Mouse (Mus musculus) urinary bladder, postnatal 25 days (tissue): Measurements from ENCODE around the gene Col26a1.
A peak's percentile ranks its signal among the peaks of the same experiment; 100 is the strongest.
"Not testable (repeated sequence)": the region's sequence is repeated elsewhere in the genome, so short reads cannot be mapped to it uniquely, and the experiment has no call there.

Experiments used
- DNase-seq: peaks from one replicate; pipeline ENCODE4 v3.0.0; 2022; ENCODE audit warnings: low spot score

The Col26a1 gene

DNA sequence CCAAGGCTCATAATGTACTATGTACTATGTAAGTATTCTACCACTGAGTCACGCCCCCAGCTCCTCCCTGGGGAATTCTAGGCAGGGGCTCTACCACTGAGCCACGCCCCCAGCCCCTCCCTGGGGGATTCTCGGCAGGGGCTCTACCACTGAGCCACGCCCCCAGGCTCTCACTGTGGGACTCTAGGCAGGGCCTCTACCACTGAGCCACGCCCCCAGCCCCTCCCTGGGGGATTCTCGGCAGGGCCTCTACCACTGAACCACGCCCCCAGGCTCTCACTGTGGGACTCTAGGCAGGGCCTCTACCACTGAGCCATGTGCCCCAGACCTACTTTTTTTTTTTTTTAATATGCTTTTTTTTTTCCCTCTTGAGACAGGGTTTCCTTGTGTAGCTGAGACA lies 129.8 kb downstream of the Col26a1 start:
- DNase-seq, result not testable (repeated sequence)

DNA sequence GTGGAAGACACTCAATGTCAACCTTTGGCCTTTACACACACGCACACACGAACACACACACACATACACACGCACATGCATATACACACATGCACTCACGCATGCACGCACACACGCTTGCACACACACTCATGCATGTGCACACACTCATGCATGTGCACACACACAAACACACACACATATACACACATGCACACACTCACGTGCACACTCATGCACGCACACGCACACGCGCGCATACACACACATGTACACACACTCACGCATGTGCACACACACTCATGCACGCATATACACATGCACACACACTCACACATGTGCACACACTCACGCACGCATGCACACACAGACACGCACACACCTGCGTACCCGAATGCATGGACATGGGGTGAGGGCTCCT lies 130.9 kb downstream of the Col26a1 start:
- no peak for DNase-seq

DNA sequence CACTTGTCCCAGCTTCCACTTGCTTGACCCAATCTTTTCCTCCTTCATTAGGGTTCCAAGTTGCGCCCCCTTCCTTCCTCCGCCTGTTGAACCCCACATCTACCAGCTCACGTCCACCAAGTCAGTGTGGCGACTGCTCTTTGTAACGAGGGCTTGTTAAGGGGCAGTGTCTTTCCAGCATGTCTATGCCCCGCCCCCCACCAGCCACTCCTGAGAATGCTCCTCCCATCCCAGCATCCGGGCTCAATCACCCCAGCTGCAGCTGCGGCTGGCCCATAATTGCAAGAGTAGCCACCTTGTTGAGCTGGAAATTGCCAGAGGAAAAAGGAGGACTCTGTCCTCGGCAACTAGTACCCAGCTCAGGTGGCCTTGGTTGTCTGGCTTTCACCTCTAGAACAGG lies 136.4 kb downstream of the Col26a1 start:
- DNase-seq, result no peak

DNA sequence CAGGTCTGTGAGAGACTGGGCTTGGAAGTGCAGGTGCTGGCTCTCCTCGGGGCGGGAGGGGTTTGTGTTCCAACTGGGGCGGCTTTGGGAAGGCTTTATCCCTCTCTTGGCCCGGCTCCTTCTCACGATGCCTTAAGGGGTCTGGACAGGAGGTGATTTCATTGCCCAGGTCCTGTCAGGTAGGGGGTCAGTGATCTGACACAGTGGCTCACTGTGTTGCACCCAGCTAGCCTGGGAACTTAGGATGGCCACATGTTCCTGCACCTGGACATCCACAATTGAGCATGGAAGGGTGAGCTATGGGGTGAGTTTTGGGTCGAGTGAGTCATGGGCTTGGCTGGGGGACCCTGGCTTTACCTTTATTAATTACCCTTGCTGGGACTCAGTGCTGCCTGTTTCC lies 144.1 kb downstream of the Col26a1 start:
- DNase-seq, result no peak

DNA sequence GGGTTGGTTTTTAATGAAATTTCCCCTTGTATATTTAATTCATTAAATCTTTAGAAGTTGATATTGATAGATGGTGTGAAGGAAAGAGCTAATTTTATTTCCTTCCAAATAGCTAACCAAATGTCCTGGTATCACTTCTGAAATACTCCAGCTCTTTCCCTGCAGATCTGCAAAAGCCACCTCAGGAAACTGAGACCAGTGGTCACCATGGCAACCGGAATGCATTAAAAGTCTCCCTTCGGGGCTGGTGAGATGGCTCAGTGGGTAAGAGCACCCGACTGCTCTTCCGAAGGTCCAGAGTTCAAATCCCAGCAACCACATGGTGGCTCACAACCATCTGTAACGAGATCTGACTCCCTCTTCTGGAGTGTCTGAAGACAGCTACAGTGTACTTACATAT lies 156.7 kb downstream of the Col26a1 start:
- not testable (repeated sequence) for DNase-seq

DNA sequence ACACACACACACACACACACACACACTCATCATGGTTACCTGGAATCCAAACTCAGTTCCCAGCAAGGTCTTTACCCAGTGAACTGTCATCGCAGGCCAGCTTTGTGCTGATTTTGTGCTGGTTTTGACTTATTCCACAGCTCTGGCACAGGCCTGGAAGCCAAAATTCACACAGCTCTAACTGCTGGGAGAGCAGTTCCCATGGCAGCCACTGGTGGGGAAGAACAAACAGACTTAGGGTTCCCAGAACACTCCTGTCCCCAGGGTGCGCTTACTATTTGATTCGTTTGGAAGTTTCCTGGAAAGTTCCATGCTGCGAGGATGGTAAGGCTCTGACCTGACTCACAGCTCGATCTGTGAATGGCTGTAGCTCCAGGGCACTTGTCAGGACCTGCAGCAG lies 161.4 kb downstream of the Col26a1 start:
- DNase-seq, result no peak

DNA sequence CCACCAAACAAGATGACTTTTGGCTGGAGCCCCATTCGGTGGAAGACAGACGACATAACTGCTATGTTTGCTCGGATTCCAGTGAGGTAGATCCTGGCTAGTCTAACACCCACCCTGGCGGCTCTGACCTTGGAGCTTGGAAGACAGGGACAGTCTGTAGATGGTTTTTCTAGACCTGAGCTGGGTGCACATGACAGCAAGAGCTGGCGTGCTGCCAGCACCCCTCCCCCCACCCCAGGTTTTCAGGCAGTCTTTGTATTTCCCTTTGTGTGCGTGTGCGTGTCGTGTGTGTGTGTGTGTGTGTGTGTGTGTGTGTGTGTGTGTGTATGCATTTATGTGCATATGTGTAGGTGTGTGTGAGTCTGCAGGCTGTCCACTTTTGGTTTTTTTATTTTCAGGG lies 164.4 kb downstream of the Col26a1 start:
- no peak for DNase-seq

DNA sequence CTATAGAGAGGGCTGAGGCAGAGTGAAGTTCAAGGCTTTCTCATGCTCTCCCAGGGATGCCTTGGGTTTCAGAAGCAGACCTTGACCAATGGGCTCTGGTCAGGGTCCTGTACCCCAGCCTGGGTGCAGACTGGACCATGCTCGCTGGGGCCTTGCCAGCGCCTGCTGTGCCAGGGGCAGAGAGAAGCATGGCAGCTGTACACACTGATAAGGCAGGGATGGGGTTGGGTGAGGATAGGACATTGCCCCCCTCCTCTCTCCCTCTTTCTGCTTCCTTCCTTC lies 165.5 kb downstream of the Col26a1 start:
- DNase-seq, result no peak

DNA sequence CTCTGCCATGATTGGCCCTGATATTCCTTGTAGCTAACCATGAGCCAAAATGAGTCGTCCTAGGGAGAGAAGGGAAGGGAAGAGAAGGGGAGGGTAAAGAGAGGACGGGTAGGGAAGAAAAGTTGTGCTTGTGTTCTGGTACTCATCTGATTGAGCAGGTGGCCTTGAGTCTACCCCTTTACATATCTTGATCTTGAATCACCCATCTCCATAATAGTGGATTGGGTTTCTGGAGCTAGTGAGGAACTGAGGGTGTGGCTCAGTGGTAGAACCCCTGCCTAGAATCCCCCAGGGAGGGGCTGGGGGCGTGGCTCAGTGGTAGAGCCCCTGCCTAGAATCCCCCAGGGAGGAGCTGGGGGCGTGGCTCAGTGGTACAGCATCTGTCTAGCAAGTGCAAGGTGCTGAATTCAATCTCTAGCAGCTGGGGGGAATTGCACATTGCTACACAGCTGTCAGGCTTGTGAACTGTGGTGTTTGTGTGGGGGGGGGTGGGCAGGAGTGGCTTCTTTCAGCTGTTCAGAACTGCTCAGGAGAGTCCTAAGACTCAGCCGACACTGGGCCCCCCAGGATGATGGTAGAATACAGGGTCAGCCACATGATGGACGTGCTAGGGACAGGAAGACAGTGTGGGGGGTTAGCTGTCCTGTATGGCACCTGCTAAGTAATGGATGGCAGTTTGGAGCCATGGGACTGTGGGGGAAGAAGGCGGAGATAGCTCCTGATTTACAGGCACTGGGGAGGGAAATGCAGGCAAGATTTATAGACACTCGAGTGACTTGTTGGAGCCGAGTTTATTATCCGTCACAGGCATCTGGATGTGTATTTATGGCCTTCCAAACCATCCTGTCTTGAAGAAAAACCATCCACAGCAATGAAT lies 166.1 kb downstream of the Col26a1 start:
- DNase-seq, result no peak

DNA sequence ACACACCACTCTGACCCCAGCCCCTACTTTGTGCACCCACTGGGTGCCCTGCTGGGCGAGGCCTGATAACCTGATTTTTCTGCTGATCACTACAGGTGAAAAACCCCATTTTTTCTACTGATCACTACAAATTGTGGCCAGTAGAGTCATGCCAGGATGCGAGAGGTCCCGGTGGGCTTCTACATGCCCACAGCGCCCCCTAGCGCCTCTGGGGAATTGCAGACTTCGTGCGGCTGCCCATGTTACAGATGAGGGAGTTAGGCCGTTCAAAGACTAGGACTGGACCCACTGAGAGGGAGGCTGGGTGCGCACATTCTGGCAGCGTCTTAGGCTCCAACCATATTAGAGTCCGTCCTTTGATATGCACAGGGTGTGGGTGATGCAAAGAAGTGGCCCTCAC lies 168.1 kb downstream of the Col26a1 start:
- DNase-seq, result no peak

DNA sequence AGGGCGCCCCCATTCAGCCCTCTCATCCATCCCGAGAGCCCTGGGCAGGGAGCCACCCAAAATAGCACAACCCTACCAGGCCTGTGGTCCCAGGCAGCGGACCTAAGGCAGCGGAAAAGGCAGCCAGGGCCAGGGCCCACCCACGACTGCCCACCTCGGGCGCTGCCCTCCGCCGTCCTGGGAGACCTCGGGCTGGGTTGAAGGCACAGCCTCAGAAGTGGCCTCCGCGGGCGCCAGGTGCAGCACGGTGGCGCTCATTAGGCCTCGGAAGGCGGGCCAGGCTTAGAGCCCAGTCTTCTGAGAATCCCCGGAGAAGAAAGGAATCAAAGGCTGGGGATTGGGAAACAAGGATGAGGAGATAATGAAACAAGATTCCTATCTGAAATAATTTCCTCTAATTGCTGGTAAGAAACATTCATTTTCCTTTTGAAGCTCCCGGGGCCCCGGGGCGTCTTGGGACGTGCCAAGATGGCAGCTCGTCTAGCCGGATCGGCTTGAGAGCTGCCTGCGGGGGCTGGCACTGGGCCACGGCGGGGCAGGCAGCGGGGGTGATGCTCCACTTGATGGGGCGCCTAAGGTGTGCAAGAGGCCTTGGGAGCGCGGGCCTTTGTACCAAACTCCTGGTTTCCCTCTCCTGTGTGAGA lies 168.7 kb downstream of the Col26a1 start:
- no peak for DNase-seq

DNA sequence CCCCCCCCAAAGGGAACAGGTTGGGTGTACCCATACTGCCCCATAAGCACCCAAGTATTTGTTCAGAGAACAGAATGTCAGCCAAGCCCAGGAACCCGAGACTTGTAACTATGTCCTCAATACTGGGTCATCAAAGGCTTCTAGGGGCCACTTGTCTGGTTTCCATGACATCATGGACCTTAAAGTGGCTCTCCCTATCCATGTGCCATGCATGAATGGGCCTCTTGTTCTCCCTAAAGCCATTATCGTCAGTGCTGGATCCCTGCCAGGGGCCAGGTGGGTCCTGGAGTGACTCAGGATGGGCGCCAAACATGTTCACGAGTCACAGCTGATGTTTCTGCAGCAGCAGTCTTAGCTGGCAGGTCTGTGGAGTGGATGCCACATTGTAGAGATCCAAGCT lies 172.3 kb downstream of the Col26a1 start:
- DNase-seq, result no peak

DNA sequence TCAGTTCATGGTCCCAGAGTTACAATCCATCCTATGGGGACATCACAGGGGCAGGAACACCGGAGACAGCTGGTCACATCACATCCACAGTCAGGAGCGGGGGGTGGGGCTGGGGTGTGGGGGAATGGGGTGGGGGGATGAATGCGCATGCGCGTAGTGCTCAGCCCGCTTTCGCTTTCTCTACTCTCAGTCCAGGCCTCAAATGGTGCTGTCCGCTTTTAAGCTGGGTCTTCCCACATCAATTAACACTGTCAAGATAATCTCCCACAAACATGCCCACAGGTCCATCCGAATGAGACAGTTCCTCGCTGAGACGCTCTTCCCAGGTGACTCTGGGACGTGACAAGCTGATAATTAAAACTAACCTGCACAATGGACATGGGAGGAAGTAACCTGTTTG lies 174.9 kb downstream of the Col26a1 start:
- DNase-seq, result no peak

DNA sequence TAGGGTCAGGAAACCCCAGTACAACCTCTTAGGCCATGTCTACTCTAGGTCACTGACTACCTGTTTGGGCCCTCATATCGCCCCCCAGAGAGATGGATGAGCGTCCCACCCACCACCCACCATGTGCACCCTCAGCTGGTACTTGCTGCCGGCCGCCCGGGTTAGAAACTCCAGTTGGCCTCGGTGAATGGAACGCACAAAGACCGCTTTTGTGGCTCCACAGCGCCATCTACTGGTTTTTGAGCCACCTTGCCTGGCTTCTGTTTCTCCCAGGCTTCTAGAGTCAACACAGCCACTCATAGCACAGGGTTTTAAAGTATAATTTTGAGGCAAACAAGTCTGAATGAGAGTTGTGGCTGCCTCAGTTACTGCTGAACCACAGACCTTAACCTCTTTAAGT lies 176.2 kb downstream of the Col26a1 start:
- peak; percentile 68 for DNase-seq

DNA sequence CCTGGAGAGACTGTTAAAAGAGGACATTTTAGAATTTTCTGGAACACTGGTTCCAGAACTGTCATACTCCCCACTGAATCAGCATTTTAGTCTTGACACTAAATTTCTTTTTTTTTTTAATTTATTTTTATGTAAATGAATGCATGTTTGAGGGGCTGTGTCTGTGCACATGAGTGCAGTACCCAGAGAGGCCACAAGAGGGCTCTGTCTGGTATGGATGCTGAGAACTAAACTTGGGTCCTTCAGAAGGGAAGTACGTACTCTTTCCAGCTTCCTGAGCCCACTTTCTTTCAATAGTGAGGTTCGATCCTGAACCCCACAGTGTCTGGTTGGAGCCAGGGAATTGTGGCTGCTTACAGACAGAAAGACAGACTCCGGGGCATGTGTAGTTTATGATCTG lies 177.5 kb downstream of the Col26a1 start:
- DNase-seq, result no peak

DNA sequence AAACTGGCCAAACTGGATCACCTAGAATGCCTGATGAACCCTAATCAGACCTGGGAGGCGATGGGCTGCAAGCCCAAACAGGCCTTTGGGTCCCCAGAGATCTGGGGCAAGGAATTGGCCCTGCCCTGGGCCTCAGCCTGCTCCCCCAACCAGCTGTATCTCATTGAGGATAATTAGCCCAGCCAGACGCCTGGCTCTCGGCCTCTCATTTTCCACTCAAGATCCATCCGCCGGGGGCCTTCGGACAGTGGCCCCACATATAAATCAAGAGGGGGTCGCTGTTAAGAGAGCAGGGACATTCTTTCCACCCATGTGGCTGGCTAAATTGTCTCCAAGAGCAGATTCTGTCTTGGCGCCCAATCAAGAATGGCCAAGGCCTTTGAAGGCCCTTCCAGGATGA lies 178.9 kb downstream of the Col26a1 start:
- DNase-seq, result no peak

DNA sequence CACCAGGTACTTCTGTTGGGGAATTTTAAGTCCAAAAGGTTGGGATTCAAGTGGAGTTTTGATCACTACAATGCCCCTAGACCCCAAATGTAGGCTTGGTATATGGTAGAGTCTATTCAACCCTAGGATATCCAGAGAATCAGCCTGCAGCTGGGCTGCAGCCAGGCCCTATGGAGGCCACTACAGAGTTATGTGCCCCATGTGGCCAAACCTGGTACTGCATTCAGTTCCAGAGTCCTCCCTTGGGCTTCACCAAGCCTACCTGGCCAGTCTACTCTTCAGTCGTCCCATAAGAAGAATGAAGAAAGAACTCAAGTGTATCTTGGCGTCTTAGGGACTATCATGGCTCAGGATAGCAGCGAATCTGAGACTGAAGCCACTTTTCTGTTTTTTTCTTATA lies 179.3 kb downstream of the Col26a1 start:
- peak; percentile 83 for DNase-seq

DNA sequence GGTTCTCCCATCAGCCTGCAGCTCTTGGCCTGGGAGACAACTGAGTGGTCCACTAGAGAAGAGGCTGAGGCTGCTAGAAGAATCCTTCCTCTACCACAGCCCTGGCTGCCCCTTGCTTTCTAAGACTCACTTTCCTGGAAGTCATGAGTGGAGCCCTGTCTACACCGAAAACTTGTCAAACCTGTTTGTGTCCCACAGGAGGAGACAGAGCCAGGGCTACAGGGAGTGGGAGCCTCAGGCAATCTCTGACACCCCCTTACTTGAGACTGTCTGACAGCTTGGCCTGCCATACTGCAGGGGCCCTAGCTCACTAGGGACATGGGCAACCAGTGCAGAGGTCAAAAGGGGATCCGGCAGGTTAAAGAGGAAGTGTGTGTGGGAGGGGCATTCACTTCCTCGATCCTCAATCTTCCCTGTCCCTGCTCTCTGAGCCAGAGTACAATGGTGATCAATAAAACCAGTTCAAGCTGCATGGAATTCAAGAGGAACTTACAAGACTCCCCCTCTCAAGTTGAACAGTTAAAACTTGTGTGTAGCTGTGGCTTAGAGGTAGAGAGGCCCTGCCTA lies 180.8 kb downstream of the Col26a1 start:
- peak; percentile 16 for DNase-seq

DNA sequence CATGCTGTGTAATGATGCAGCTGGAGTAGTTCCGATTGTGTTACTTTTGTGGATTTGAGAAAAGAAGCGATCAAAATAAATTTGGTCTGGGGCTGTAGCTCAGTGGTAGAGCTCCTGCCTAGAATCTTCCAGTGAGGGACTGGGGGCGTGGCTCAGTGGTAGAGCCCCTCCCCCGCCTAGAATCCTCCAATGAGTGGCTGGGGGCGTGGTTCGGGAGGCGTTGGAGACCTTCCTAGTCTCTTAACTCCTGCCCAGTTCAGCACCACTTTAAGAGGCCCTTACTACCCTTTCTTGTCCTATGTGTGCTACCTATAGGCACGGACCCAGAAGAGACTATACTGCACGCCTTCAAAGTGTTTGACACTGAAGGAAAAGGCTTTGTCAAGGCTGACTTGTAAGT lies 185.4 kb downstream of the Col26a1 start:
- DNase-seq, result no peak

DNA sequence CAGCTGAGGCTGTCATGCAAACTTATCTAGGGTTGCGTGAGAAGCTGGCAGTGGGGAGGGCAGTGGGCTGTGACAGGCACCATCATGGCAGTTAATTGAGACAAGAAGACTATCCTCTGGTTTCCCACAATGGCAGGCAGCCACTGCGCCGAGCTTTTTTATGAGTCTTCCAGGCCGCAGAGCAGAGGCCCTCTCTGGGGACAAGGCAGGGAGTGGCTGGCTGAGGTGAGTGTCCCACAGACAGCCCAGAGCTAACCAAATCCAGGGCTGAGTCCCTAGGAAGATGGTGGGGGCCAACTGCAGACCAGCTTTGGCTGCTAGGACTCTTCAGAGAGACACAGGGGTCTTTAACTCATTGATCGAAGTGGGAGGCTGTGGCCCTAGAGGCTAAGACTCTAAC lies 186.5 kb downstream of the Col26a1 start:
- no peak for DNase-seq

DNA sequence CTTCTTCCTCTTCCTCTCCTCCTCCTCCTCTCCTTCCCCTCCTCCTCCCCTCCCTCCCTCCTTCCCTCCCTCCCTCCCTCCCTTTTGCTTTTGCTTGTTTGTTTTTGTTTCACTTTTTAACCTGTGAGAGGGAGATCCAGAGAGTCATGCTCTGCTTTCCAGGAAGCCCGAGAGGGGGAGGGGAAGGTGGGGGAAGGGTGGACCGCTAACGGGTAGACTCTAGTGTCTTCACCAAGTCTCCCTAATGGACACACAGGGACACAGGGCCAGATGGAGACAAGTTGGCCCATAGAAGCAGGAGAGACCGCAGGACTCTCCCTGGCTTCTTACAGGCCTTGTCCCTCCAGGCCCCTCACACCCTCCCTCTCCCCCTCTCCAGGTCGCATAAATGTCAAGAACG lies 188.0 kb downstream of the Col26a1 start:
- DNase-seq, result no peak

DNA sequence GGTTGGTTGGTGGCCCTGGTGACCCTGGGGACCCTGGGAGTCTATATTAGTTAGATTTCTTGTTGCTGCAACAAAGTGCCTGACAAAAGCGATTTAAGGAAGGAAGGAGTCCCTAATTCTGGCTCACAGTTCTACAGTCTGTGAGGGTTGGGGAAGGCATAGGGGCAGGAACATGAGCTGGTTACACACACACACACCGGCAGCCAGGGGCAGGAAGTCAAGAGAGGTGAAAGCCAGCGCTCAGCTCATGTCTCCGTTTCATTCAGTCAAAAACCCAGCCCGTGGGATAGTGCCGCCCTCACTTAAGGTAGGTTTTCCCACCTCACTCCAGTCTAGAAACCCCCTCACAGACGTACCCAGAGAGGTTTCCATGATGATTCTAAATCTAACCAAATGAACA lies 189.6 kb downstream of the Col26a1 start:
- no peak for DNase-seq

DNA sequence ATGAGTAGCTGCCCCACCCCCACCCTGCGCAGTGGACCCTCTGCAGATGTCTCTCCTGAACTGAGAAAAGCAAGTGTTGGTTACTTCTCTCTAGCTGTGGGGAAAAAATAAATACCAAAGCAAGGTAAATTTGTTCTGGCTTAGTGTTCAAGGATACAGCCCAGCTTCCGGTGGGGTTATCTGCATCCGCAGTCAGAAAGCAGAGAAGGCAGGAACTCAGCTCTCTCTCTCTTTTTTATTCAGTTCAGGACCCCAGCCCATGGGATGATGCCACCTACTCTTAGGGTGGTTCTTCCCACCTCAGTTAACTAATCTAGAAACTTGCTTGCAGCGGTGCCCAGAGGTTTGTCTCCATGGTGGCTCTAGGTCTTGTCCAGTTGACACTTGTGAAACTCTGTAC lies 190.2 kb downstream of the Col26a1 start, which contains the start of gene Myl10:
TSS of gene Myl10 (plus strand) at position 363 of the 400 bp plus-strand sequence.
- DNase-seq, result no peak
